Mouse (Mus musculus) retina, postnatal 7 days (tissue): ENCODE data around the gene Lrat.

Experiments
- DNase-seq: peaks from one replicate; pipeline ENCODE4 v3.0.0-alpha.2; 2012; ENCODE audit warnings: low read depth, low spot score

Lrat gene

GRCm38 (mm10) chr3:82903613-82904205, at the start of gene Lrat:
Gene Lrat, minus strand, starts transcription at chr3:82903973.
- DNase-seq: no peak

DNA sequence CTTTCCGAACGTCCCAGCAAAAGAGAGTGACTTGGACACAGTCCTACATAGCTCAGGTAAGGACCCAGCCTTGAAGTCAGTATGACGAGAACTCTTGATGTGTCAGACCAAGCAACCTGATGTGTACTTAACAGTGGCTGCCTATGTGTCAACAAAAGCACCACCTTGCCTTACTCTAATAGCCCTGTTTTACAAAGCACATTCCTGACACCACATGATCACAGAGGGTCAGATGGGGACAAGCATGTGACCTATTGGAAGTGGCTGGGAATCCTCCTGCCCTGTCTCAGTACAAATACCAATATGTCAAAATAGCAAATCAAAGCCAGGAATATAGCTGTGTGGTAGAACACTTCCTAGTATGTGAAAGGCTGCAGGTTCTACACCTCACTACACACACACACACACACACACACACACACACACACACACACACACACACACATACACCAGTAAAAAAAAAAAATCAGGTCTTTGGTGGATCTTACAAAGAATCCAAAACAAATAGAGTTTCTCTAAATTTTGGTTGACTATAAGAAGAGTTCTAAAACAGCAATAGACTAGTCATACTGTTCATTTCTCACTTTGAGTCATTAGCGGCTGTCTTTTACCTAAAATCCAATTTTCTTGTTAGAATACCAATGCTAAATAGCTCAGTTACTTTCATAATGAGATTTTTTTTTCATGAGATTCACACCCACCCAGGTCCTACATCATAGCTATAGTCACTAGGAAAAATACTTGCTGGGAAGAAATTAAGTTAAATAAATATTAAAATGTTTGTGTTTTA, 48.6 kb upstream of the Lrat start:
- no peak for DNase-seq

GRCm38 (mm10) chr3:82950639-82951038, 46.9 kb upstream of the Lrat start:
- no peak for DNase-seq

DNA sequence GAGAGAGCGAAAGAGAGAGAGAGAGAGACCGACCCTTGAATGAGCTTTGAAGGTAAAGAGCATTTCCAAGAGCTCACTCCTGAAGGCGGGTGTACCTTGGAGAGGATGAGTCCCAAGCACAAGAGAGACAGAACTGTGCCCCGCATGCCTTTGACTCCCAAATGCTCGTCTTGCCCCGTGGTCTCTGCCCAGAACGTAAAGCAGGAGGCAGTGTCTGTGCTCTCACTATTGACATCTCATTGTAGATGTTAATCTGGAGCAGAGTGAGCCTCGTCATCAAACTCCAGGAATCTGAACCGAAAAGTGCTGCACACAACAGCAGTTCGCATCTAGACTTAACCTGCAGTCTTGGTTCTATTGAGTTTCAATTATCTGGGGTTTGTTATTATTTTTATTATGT, 46.4 kb upstream of the Lrat start:
- DNase-seq: no peak

DNA sequence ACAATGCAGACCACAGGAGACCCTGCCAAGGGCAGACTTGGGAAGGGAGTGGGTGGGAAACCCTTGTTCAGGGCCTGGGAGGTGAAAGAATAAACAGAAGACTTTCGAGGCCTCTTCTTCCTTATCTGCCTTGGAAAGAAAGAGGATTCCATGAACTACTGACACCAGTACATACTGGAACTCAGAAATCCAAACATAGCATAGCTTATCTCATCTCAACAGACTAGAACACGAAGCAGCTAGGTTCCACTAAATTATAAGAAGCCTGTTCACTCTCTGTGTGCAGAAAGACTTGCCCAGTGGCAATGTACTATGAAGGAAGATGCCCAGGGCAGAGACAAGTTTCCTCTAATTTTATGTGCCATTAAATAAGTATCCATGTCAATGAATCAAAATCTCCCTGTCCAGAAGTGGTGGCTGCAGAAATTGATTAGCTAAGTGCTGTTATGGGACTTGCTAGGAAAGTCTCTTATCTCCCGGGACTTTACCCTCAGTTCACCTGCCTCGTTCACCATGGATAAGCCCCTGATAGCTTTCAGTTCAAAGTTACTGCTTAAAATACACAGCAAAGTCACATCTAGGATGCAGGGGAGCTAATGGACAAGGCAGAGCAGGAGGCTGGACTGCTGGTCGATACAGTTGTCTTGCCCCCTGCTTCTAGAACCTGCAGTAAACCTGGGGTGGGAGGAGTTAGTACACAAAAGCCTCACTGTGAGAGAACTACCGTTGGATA, 42.8 kb upstream of the Lrat start:
- no peak for DNase-seq

DNA sequence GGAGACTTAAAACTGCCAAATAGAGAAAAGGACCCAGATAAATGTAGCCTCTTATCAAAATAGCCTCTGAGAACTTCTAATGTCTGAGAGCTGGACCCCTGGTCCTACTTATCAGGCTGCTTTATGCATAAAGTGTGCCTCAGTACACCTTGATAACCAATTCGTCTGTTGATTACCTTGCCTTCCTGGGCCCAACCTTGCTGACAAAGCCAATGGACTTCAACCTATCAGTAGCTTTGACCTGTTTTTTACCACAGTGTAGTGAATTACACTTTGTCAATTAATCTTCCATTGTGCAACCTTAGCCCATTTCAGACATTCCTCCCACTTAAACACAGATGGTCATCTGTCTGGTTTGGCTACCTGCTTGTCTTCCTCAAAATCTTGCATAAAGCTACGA, 24.1 kb upstream of the Lrat start:
- no peak for DNase-seq

GRCm38 (mm10) chr3:82915632-82916031, 11.9 kb upstream of the Lrat start:
- DNase-seq: no peak

DNA sequence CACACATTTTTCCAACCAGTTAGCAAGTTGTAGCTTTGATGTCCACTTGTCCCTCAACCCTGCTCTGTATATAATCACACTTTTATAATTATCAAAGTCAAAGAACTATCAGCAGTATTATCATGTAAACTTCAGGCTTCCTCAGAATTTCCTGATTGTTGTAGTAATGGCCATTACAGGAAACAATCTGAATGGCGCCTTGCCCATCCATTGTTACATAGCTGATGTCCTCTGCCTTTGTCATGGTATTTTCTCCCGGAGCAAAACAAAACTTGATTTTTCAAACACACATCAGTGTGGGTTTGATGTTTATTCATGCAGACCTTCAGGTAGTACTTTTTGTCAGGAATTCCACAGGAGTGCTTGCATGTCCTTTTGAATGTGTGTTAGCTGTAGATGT, 4.9 kb upstream of the Lrat start:
- no peak for DNase-seq

DNA sequence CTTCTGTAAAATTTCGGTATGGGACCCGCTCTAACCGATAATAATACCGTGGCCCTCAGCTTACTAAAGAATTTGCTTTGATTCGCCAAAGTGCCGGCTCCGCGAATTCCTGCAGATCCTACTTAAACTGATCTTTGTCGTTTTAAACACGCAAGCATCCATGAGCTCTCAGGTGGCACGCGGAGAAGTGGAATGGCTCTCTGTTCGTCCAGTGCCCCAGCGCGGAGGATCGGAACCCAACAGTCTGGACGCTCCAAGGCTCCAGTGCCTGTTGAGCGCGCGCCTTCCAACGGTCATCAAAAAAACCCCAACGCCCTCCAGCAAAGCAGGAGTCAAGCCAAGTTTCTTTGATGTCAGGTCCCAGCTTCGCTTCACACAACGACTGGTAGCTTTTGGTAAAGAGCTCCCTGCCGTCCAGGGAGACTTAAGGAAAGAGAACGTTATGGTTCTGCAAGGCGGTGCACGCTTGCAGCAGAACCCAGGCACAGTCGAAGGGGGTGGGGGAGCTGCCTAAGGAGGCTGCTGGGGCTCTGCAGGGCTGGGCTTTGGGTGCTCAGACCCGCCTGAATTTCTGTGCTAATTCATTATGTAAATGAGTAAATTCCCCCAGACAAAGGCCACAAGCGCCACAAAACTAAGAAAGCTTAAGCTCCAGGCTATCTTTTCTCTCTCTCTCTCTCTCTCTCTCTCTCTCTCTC, 587 bp upstream of the Lrat start:
- no peak for DNase-seq

- no peak for DNase-seq
Measured at GRCm38 (mm10) chr3:82902757-82903612, 788 bp downstream of the Lrat start.

- no peak for DNase-seq
Measured at GRCm38 (mm10) chr3:82888842-82889241, 14.9 kb downstream of the Lrat start.

DNA sequence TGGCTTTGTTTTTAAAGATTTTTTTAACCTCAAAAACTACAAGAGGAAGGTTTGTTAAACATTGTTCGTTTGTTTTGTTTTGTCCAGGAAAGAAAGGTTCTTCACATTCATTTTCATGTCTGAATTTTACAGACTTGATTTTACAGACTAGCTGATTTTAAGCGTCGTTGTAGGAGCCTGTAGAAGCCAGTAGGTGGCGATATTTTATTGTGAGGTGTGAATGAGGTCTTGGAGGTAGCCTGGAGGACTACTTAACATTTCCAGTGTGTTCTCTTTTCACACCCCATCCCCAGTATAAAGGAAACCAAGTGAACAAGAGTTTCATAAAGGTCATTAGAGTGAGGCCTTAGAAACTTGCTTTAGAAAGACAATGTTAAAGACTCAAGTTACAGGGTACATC, 26.5 kb downstream of the Lrat start:
- no peak for DNase-seq

- DNase-seq: peak; percentile 55
Measured at GRCm38 (mm10) chr3:82876372-82876739, 27.4 kb downstream of the Lrat start, which contains the start of gene Rbm46. Gene Rbm46, minus strand, starts transcription at chr3:82876483.

- DNase-seq: no peak
Measured at GRCm38 (mm10) chr3:82875671-82876371, 28.0 kb downstream of the Lrat start.

DNA sequence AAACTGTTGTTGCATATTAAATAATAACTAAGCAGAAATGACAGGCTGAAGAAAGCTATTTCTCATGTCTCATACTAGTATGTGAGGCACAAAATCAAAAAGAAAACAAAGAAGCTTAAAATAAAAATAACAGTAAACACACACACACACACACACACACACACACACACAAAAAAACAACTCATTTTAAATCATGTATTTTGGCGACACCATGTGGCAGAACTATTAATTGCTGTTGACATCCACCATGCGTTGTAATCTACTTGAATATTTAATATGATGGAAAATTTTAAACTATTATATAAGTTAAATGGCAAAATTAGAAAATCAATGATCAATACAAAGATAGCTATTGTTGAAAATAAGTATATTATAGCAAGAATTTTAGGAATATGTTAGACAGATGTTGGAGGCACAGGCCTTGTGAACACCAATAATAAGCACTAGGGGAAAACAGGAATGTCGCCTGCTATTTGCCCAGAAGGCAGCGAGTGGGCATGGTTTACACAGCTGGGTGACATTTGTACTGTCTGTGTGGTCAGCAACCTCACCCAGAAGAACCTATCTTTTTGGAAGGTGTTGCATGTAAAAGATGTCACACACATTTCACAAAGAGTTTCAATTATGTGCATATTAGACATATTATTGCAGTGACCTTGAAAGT, 46.2 kb downstream of the Lrat start:
- DNase-seq: no peak
